Mouse (Mus musculus): ENCODE data around the gene Oas1c. TPM values are rescaled to one million over a fixed set of nuclear protein-coding genes. Genes with fewer than 3 reads are reported as not detected.
"Not testable (repeated sequence)": the region's sequence is repeated elsewhere in the genome, so short reads cannot be mapped to it uniquely, and the experiment has no call there.

The Oas1c gene
- polyA plus RNA-seq, 1 experiment from 2014 or later: 0.51 TPM

DNA sequence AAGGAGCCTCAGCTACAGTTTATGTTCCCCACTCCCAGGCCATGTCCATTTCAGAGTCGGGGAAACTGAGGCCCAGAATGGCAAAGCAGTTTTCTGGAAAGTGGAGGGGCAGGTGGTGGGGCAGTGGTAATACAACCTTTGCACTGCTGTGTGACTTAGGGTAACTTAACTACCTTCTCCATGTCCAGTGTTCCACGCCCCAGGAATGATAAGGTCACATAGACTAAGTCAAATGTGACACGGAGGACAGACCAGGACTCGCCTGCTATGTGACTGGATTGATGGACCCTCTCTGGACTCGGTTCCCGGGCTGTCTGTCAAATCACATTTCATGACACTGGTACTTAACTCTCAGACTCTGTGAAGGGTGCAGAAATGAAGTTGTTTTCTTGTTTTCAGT, 709 bp upstream of the Oas1c start:
- H3K9ac ChIP-seq: no peak overlapping the region

DNA sequence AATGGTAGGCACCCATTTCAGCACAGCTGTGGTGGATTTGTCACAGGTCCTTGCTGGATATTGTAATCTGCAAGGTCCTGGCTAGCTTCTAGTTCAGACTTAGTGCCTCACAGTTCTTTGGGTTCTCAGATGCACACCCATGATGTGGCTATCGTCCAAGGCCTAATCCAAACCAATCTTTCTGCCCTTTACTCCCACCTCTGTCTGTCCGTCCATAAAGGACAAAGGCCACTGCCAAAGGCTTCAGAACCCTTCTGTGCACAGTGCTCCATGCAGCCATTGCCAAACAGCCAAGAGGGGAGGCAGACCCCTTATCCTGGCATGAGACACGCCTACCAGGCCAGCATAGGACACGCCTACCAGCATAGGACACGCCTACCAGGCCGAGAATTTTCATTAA, 3.1 kb downstream of the Oas1c start:
- no peak overlapping the region for H3K9ac ChIP-seq
- no peak overlapping the region for H3K27ac ChIP-seq
- no peak overlapping the region for H3K4me3 ChIP-seq (replicated peaks)
- no peaks in the 10 kb centered on the region for H3K9me3 ChIP-seq
- H3K36me3 ChIP-seq (replicated peaks): no peaks in the 10 kb centered on the region
- no peaks in the 10 kb centered on the region for H3K27me3 ChIP-seq
- WGBS: 41% methylated on average over 6 of the region's 6 CpGs
- H3K4me2 ChIP-seq: no peak overlapping the region
- H3K4me1 ChIP-seq: peaks cover 13% of the 10 kb centered on the region
- ATAC-seq (ENCODE audit: low FRiP score): no peak

More for the DNA sequence above, 709 bp upstream of the Oas1c start:
- peak overlapping the region; percentile 24; the same call in 1 of the 2 replicates for H3K4me3 ChIP-seq (replicated peaks)
- H3K36me3 ChIP-seq (replicated peaks): no peaks in the 10 kb centered on the region
- WGBS: 89% methylated on average over 6 of the region's 6 CpGs
- H3K27ac ChIP-seq: no peak overlapping the region
- H3K4me2 ChIP-seq: peak overlapping the region; percentile 48; the same call in 1 of the 2 replicates
- no peak for ATAC-seq (ENCODE audit: low FRiP score)
- H3K9me3 ChIP-seq: no peaks in the 10 kb centered on the region
- no peaks in the 10 kb centered on the region for H3K27me3 ChIP-seq
- H3K4me1 ChIP-seq: peaks cover 13% of the 10 kb centered on the region

DNA sequence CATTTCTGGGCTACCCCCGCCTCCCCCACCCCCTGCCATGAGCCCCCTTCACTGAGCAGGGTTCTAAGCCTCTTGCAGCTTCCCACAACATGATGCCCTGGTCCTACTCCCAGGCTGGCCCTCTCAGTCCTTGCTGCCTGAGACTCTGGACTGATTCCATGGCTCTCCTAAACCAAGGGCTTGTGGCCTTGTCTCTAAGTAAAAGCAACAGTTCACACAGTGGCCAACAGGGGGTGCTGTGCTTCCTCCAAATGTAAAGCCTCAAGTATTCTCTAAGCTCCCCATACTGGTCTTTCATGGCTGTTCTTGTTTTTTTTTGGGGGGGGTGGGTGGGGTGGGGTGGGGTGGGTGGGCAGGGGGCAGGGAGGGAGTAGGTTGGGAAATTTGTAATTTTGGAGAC, 5.9 kb downstream of the Oas1c start:
- H3K9me3 ChIP-seq: no peaks in the 10 kb centered on the region
- H3K27me3 ChIP-seq: no peaks in the 10 kb centered on the region
- H3K27ac ChIP-seq: no peak overlapping the region
- WGBS: 82% methylated on average over 1 of the region's 1 CpGs
- H3K9ac ChIP-seq: no peak overlapping the region
- H3K4me2 ChIP-seq: no peak overlapping the region
- no peaks in the 10 kb centered on the region for H3K36me3 ChIP-seq (replicated peaks)
- no peak overlapping the region for H3K4me3 ChIP-seq (replicated peaks)
- no peaks in the 10 kb centered on the region for H3K4me1 ChIP-seq
- no peak for ATAC-seq (ENCODE audit: low FRiP score)

DNA sequence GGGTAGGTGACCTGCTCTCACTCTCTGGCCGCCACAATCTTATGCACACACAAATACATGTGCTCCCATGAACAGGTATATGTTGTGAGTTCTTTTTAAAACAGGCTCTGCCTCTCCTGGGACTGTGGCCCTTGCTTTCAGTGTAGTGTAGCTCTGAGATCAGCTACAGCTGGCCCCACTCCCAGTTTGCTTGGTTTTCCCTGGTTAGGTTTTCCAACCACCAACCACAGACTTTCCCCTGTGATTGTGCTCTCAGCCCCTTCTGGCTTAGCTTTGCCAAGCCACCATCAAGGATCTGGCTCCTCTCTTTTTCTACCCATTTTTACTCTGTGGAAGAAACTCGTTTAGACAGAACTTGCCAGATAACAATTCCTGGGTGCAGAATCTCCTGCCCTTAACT, 8.7 kb downstream of the Oas1c start:
- no peak for ATAC-seq (ENCODE audit: low FRiP score)
- Histone ChIP-seq H3K4me2 (no peak overlapping the region), H3K9ac (no peak overlapping the region), H3K36me3 (replicated peaks) (no peaks in the 10 kb centered on the region), H3K4me3 (replicated peaks) (no peak overlapping the region), H3K4me1 (no peaks in the 10 kb centered on the region), H3K27me3 (no peaks in the 10 kb centered on the region), H3K9me3 (no peaks in the 10 kb centered on the region), H3K27ac (no peak overlapping the region)
- WGBS: 72% methylated on average over 2 of the region's 2 CpGs

DNA sequence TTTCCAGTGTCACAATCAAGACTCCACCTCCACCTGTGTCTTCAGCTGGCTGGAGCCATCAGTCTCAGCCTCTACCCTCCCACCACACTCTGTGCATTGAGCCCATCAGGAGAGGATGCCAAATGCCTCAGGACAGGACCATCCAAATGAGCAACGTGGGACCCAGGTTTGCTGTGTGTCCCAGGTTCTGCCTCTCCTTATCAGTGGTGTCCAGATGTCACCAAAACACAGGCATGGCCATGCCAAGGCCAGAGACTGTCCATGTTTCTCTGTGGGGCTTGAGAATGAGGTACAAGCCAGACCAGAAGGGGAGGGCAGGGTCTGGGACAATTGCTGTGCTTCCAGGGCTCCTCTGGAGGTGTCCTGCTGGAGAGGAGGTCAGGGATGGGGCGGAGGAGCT, 13.4 kb downstream of the Oas1c start:
- not testable (repeated sequence) for H3K9ac ChIP-seq; H3K9me3 ChIP-seq; H3K36me3 ChIP-seq (replicated peaks); H3K4me2 ChIP-seq; H3K27me3 ChIP-seq; H3K4me1 ChIP-seq; H3K27ac ChIP-seq; H3K4me3 ChIP-seq (replicated peaks); ATAC-seq (ENCODE audit: low FRiP score)
- WGBS: 63% methylated on average over 2 of the region's 2 CpGs

DNA sequence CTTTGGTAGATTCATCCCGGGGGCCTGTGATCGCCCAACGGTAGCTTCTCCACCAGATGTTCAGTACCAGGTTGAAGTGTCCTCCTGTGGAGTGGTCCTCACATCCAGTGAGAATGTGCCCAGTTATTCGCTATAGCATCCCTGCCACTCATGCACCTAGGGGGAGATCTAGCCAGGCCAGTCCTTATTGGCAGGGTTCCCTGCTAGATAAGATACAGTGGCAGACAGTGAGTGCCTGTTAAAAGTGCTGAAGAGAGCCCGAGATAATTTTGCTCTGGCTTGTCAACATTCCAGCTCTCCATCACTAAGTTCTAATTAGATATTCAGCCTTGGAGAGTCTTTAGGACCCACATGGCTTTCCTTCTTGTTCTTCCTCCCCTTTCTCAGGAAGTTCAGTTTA, 14.2 kb downstream of the Oas1c start:
- H3K4me3 ChIP-seq (replicated peaks); H3K27ac ChIP-seq; ATAC-seq (ENCODE audit: low FRiP score); H3K9me3 ChIP-seq; H3K4me2 ChIP-seq; H3K9ac ChIP-seq; H3K4me1 ChIP-seq; H3K36me3 ChIP-seq (replicated peaks); H3K27me3 ChIP-seq: not testable (repeated sequence)
- 89% methylated on average over 5 of the region's 5 CpGs for WGBS

DNA sequence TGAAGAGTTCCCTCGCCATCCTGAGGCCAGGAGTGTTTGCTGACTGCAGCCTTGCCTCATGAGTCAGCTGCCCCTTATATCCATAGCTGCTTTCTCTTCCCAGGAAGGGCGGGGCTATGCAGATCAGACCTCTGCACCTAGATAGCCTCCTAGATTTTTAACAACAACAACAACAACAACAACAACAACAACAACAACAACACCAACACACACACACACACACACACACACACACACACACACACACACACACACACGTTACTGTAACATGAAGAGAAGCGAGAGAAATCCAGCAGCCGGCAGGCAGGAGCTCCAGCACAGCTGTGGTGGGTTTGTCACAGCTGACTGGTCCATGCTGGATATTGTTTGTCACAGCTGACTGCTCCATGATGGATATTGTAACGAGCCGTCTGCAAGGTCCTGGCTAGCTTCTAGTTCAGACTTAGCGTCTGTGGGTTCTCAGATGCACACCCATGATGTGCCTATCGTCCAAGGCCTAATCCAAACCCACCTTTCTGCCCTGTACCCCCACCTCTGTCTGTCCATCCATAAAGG, 16.8 kb downstream of the Oas1c start, which contains the start of gene Oas1e:
Gene Oas1e (minus strand): TSS at position 51 of the 555 bp plus-strand sequence.
- not testable (repeated sequence) for H3K27me3 ChIP-seq; H3K9ac ChIP-seq; ATAC-seq (ENCODE audit: low FRiP score); H3K9me3 ChIP-seq; H3K27ac ChIP-seq; H3K36me3 ChIP-seq (replicated peaks); H3K4me3 ChIP-seq (replicated peaks); H3K4me1 ChIP-seq; H3K4me2 ChIP-seq
- 75% methylated on average over 9 of the region's 9 CpGs for WGBS

DNA sequence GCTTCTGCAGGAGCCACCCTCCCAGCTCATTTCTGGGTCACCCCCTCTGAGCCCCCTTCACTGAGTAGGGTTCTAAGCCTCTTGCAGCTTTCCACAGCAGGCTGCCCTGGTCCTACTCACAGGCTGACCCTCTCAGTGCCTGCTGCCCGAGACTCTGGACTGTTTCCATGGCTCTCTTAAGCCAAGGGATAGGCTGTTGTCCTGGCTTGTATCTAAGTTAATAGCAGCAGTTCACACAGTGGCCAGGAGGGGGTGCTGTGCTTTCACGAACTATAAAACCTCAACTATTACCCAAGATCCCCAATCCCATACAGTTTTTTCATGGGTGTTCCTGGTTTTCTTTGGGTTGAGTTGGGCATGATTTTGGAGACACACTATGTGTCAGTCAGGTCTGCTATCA, 19.3 kb downstream of the Oas1c start:
- Histone ChIP-seq H3K9ac (no peak overlapping the region), H3K27me3 (no peaks in the 10 kb centered on the region)

DNA sequence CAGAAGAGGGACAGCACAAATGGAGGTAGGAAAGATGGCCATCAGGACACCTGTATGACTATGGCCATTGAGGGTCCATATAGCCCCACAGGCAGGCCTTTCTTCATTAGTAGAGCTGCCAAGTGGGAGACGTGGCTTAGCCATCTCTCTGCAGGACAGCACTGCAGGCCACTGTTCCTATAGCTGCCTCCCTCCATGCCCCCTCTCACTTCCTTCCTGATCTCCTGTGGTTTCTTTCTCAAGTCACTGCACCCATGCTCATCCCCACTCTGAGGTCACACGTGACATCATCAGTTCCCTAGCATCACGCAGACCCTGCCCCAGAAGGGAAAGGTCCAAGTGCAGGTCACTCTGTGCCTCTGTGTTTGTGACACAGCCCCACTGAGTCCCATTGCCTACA, 25.3 kb downstream of the Oas1c start:
- H3K27me3 ChIP-seq: no peaks in the 10 kb centered on the region
- H3K4me1 ChIP-seq: no peaks in the 10 kb centered on the region
- no peak overlapping the region for H3K27ac ChIP-seq
- no peaks in the 10 kb centered on the region for H3K9me3 ChIP-seq
- no peak overlapping the region for H3K4me2 ChIP-seq
- no peak overlapping the region for H3K9ac ChIP-seq
- no peak overlapping the region for H3K4me3 ChIP-seq (replicated peaks)
- ATAC-seq (ENCODE audit: low FRiP score): no peak
- no peaks in the 10 kb centered on the region for H3K36me3 ChIP-seq (replicated peaks)
- WGBS: 77% methylated on average over 3 of the region's 3 CpGs

More for the DNA sequence above, 19.3 kb downstream of the Oas1c start:
- no peak overlapping the region for H3K4me2 ChIP-seq
- no peak overlapping the region for H3K4me3 ChIP-seq (replicated peaks)
- H3K9me3 ChIP-seq: no peaks in the 10 kb centered on the region
- 29% methylated on average over 2 of the region's 2 CpGs for WGBS
- no peaks in the 10 kb centered on the region for H3K4me1 ChIP-seq
- H3K27ac ChIP-seq: no peak overlapping the region
- ATAC-seq (ENCODE audit: low FRiP score): no peak
- H3K36me3 ChIP-seq (replicated peaks): no peaks in the 10 kb centered on the region

DNA sequence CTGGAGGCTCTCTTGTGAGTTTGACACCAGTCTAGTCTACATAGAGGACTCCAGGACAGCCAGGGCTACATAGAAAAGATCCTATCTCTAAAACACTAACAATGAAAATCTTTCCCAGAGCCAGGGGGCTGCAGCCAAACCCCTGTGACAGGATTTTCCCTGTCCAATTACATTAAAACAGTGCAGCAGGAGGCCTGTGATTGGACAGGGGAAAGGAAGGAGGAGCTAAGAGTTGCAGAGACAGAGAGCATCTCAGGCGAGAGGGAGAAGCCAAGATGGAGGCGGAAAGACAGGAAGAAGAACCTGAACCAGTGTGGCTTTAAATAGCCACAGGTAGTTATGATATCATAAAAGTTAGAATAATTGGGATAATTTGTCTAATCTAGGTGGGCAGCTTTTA, 29.9 kb downstream of the Oas1c start:
- no peak for ATAC-seq (ENCODE audit: low FRiP score)
- Histone ChIP-seq H3K27ac (no peak overlapping the region), H3K9me3 (no peaks in the 10 kb centered on the region), H3K4me1 (no peaks in the 10 kb centered on the region), H3K27me3 (peaks cover 6% of the 10 kb centered on the region; the same call in 1 of the 2 replicates), H3K4me2 (no peak overlapping the region), H3K9ac (no peak overlapping the region), H3K4me3 (replicated peaks) (no peak overlapping the region), H3K36me3 (replicated peaks) (no peaks in the 10 kb centered on the region)
- WGBS: 89% methylated on average over 2 of the region's 2 CpGs

DNA sequence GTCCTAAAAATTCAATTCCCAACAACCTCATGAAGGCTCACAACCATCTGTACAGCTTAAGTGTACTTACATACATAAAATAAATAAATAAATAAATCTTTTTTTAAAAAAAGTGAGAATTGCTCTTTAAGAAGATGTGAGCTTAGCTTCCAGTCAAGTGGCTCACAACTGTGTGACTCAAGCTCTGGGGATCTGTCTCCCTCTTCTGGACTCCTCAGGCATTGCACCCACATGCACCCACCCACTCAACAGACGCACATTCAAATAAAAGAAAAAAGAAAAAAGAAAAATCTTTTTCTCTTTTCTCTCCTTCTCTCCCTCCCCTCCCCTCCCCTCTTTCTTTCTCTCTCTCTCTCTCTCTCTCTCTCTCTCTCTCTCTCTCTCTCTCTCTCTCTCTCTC, 30.7 kb downstream of the Oas1c start:
- no peaks in the 10 kb centered on the region for H3K36me3 ChIP-seq (replicated peaks)
- ATAC-seq (ENCODE audit: low FRiP score): no peak
- H3K9me3 ChIP-seq: no peaks in the 10 kb centered on the region
- no peak overlapping the region for H3K4me2 ChIP-seq
- no peak overlapping the region for H3K4me3 ChIP-seq (replicated peaks)
- 91% methylated on average over 1 of the region's 1 CpGs for WGBS
- H3K4me1 ChIP-seq: no peaks in the 10 kb centered on the region
- H3K27ac ChIP-seq: no peak overlapping the region
- H3K9ac ChIP-seq: no peak overlapping the region
- peaks cover 6% of the 10 kb centered on the region; the same call in 1 of the 2 replicates for H3K27me3 ChIP-seq

DNA sequence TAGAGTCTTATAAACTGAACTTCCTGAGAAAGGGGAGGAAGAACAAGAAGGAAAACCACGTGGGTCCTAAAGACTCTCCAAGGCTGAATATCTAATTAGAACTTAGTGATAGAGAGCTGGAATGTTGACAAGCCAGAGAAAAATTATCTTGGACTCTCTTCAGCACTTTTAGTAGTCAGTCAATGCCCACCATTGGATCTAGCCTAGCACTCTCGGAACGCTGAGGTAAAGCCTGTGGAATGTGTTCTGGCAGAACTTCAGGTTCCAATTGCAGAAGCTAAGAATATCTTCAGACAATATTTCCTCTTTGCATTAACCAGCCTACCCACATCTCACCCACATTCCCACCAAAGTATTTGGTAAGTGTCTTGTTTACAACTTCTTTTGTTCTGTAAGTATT, 32.4 kb downstream of the Oas1c start:
- no peaks in the 10 kb centered on the region for H3K4me1 ChIP-seq
- no peak for ATAC-seq (ENCODE audit: low FRiP score)
- no peak overlapping the region for H3K4me3 ChIP-seq (replicated peaks)
- no peak overlapping the region for H3K9ac ChIP-seq
- no peak overlapping the region for H3K4me2 ChIP-seq
- peaks cover 6% of the 10 kb centered on the region; the same call in 1 of the 2 replicates for H3K27me3 ChIP-seq
- no peaks in the 10 kb centered on the region for H3K36me3 ChIP-seq (replicated peaks)
- no peaks in the 10 kb centered on the region for H3K9me3 ChIP-seq
- 61% methylated on average over 3 of the region's 3 CpGs for WGBS
- H3K27ac ChIP-seq: no peak overlapping the region

DNA sequence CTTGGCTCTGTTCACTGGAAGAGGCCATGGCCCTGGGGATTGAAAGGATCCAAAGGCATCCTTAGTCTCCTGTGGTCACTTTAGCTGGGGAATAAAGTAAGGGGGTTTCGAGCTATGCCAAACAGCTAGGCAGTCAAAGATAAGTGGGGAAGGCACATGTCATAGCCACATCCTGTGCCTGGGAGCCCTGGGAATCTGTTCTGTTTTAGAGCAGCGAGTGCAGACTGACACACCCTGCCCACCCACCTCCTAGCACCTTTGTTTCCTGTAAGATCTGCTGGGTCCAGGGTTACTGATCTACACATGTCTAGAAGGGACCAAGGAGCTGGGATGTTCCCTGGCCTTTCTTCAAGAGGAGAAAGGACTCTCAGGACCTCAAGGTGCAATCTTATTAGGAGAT, 33.4 kb downstream of the Oas1c start:
- ATAC-seq (ENCODE audit: low FRiP score): no peak
- no peaks in the 10 kb centered on the region for H3K36me3 ChIP-seq (replicated peaks)
- H3K9ac ChIP-seq: no peak overlapping the region
- peaks cover 6% of the 10 kb centered on the region; the same call in 1 of the 2 replicates for H3K27me3 ChIP-seq
- no peaks in the 10 kb centered on the region for H3K9me3 ChIP-seq
- no peak overlapping the region for H3K4me2 ChIP-seq
- no peak overlapping the region for H3K27ac ChIP-seq
- no peak overlapping the region for H3K4me3 ChIP-seq (replicated peaks)
- 65% methylated on average over 2 of the region's 2 CpGs for WGBS
- no peaks in the 10 kb centered on the region for H3K4me1 ChIP-seq
